Mouse (Mus musculus) liver, postnatal 0 days (tissue): ENCODE measurements at regions not wholly inside any gene's neighbourhood (a gene's known extent, or its start where the extent isn't known, plus 50 kb on each side); places are given as distances from the start of the nearest gene placed in this dataset.
A peak's percentile ranks its signal among the peaks of the same experiment; 100 is the strongest.

Experiments
- ATAC-seq: fragments of 200-750 bp; cut with Nextera tagmentation; 2 replicates; pipeline ENCODE4 v1.8.0; 2017; ENCODE audit warnings: mild to moderate bottlenecking, moderate library complexity
- DNase-seq: peaks from one replicate; pipeline ENCODE4 v3.0.0-alpha.2; 2016
- H3K27ac ChIP-seq: fragments of 300-500 bp; sonication (generic); 2 replicates; pipeline ENCODE4 v1.5.1; 2014; ENCODE audit warnings: antibody characterized with exemption, moderate library complexity, mild to moderate bottlenecking, low read depth
- H3K27me3 ChIP-seq: fragments of 300-500 bp; sonication (generic); 2 replicates; pipeline ENCODE4 v1.6.1; 2014; ENCODE audit warnings: low read length, control low read depth, mixed read lengths; ENCODE audit not compliant: insufficient read depth
- H3K36me3 ChIP-seq: fragments of 300-500 bp; sonication (generic); replicated peaks from 2 replicates; pipeline ENCODE4 v1.6.1; 2014; ENCODE audit warnings: mild to moderate bottlenecking, control low read depth, low read length, moderate library complexity, mixed read lengths; ENCODE audit not compliant: insufficient read depth
- H3K4me1 ChIP-seq: fragments of 300-500 bp; sonication (generic); 2 replicates; pipeline ENCODE4 v1.6.1; 2014; ENCODE audit warnings: antibody characterized with exemption, mild to moderate bottlenecking, control low read depth; ENCODE audit not compliant: insufficient read depth
- H3K4me2 ChIP-seq: fragments of 300-500 bp; sonication (generic); 2 replicates; pipeline ENCODE4 v1.6.1; 2014; ENCODE audit warnings: low read depth, mild to moderate bottlenecking, low read length, moderate library complexity, mixed read lengths
- H3K4me3 ChIP-seq: fragments of 300-500 bp; sonication (generic); 2 replicates; pipeline ENCODE4 v1.5.1; 2014; ENCODE audit warnings: low read depth, low read length
- H3K9ac ChIP-seq: fragments of 300-500 bp; sonication (generic); replicated peaks from 2 replicates; pipeline ENCODE4 v1.6.1; 2014; ENCODE audit warnings: mild to moderate bottlenecking, moderate library complexity
- H3K9me3 ChIP-seq: fragments of 300-500 bp; sonication (generic); 2 replicates; pipeline ENCODE4 v1.6.1; 2016; ENCODE audit warnings: mild to moderate bottlenecking, control low read depth, low read length, mixed read lengths
- CTCF ChIP-seq: sonication (generic); IDR thresholded peaks from 2 replicates; pipeline ENCODE4 v1.5.1; 2016; ENCODE audit warnings: antibody characterized with exemption, low read depth
- EP300 ChIP-seq: IDR thresholded peaks from 2 replicates; pipeline ENCODE4 v1.6.1; 2016; ENCODE audit warnings: antibody characterized with exemption, low read depth, mild to moderate bottlenecking
- WGBS: fragments of 180-500 bp; shearing (Covaris S2); extraction: QIAGEN DNeasy Blood & Tissue Kit; methylation state at CpG from one replicate; pipeline ENCODE4 v1.1.7; 2014; ENCODE audit not compliant: insufficient replicate concordance; 5-methylcytosine and 5-hydroxymethylcytosine counted together

DNA sequence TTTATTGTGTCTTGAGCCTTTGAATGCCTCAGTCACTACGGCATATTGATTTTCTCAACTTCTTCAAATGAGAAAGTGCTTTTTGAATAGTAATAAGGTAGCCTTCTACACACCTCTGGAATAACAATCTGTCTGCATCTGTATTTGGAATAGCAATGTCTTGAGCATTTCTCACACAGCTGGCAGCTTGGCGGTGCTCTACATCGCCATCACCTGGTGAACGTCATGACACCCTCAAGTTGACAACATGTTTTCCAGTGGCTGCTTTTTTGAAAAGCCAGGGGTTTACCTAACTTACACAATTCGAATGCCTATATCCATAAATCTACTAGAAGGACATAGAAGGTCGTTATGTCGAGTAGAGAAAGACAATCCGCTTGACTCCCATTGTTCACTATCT, 51.5 kb upstream of the Snrpb2 start:
- no peak overlapping the region for H3K4me3 ChIP-seq
- H3K27ac ChIP-seq = no peak overlapping the region
- WGBS = 65% methylated on average over 8 of the region's 8 CpGs
- no peak overlapping the region for H3K9ac ChIP-seq
- no peak for ATAC-seq
- TF ChIP-seq CTCF (peak; percentile 16; the same call in 1 of the 2 replicates), EP300 (no peak)
- H3K27me3 ChIP-seq = no peaks in the 10 kb centered on the region
- H3K36me3 ChIP-seq = no peaks in the 10 kb centered on the region
- no peaks in the 10 kb centered on the region for H3K4me1 ChIP-seq
- no peaks in the 10 kb centered on the region for H3K9me3 ChIP-seq
- H3K4me2 ChIP-seq = no peak overlapping the region
- no peak for DNase-seq
